Mouse (Mus musculus): ENCODE measurements around the gene Kpnb1.
"Not testable (repeated sequence)": the region's sequence is repeated elsewhere in the genome, so short reads cannot be mapped to it uniquely, and the experiment has no call there.

The Kpnb1 gene

GRCm38 (mm10) chr11:97187764-97188642 is at the start of gene Kpnb1:
Kpnb1 (minus strand) TSS chr11:97187881.
- DNase-seq (ENCODE audit: low spot score) = peak; percentile 99

GRCm38 (mm10) chr11:97232436-97232835 is 44.8 kb upstream of the Kpnb1 start:
- no peak for DNase-seq (ENCODE audit: low spot score)

GRCm38 (mm10) chr11:97229396-97229795 is 41.7 kb upstream of the Kpnb1 start:
- DNase-seq (ENCODE audit: low spot score) = no peak

- DNase-seq (ENCODE audit: low spot score) = no peak
Measured at GRCm38 (mm10) chr11:97228985-97229384, 41.3 kb upstream of the Kpnb1 start.

- no peak for DNase-seq (ENCODE audit: low spot score)
Measured at GRCm38 (mm10) chr11:97226131-97226530, 38.5 kb upstream of the Kpnb1 start.

- DNase-seq (ENCODE audit: low spot score) = no peak
Measured at GRCm38 (mm10) chr11:97223485-97223884, 35.8 kb upstream of the Kpnb1 start.

- no peak for DNase-seq (ENCODE audit: low spot score)
Measured at GRCm38 (mm10) chr11:97221611-97222010, 33.9 kb upstream of the Kpnb1 start.

GRCm38 (mm10) chr11:97220211-97220610 is 32.5 kb upstream of the Kpnb1 start:
- DNase-seq (ENCODE audit: low spot score) = no peak

- DNase-seq (ENCODE audit: low spot score) = no peak
Measured at GRCm38 (mm10) chr11:97214411-97214810, 26.7 kb upstream of the Kpnb1 start.

GRCm38 (mm10) chr11:97210728-97211400 is 23.2 kb upstream of the Kpnb1 start:
- DNase-seq (ENCODE audit: low spot score) = no peak

- DNase-seq (ENCODE audit: low spot score) = peak; percentile 20
Measured at GRCm38 (mm10) chr11:97207011-97207422, 19.3 kb upstream of the Kpnb1 start.

- no peak for DNase-seq (ENCODE audit: low spot score)
Measured at GRCm38 (mm10) chr11:97199519-97199918, 11.8 kb upstream of the Kpnb1 start.

- no peak for DNase-seq (ENCODE audit: low spot score)
Measured at GRCm38 (mm10) chr11:97198601-97199000, 10.9 kb upstream of the Kpnb1 start.

- no peak for DNase-seq (ENCODE audit: low spot score)
Measured at GRCm38 (mm10) chr11:97197021-97197420, 9.3 kb upstream of the Kpnb1 start.

GRCm38 (mm10) chr11:97196541-97196940 is 8.9 kb upstream of the Kpnb1 start:
- no peak for DNase-seq (ENCODE audit: low spot score)

- no peak for DNase-seq (ENCODE audit: low spot score)
Measured at GRCm38 (mm10) chr11:97192621-97192951, 4.9 kb upstream of the Kpnb1 start.

- DNase-seq (ENCODE audit: low spot score) = no peak
Measured at GRCm38 (mm10) chr11:97191915-97192620, 4.4 kb upstream of the Kpnb1 start.

GRCm38 (mm10) chr11:97190992-97191391 is 3.3 kb upstream of the Kpnb1 start:
- DNase-seq (ENCODE audit: low spot score) = no peak

- DNase-seq (ENCODE audit: low spot score) = not testable (repeated sequence)
Measured at GRCm38 (mm10) chr11:97189645-97190044, 2.0 kb upstream of the Kpnb1 start.

- DNase-seq (ENCODE audit: low spot score) = no peak
Measured at GRCm38 (mm10) chr11:97189231-97189630, 1.6 kb upstream of the Kpnb1 start.

- no peak for DNase-seq (ENCODE audit: low spot score)
Measured at GRCm38 (mm10) chr11:97188643-97188955, 918 bp upstream of the Kpnb1 start.

- peak; percentile 95 for DNase-seq (ENCODE audit: low spot score)
Measured at GRCm38 (mm10) chr11:97186947-97187763, 526 bp downstream of the Kpnb1 start.
